Mouse (Mus musculus): Measurements from ENCODE around the gene Thrsp.

Gene Thrsp

DNA sequence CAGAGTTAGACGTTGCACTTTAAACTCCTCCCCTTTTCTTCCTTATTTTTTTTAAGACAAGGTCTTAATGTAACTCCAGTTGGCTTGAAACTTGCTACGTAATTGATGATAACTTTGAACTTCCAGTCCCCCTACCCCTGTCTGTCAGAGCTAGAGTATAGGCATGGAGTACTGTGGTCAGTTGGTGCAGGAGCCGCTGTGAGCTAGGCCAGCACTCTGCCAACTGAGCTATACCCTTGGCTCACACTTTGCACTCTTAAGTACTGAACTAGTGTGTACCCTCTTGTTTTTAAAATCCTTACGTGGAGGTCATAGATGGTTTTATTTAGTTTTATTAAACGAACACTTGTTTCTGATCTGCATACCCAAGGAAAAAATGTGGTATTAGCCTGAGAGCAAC, 38.2 kb downstream of the Thrsp start:
- DNase-seq (ENCODE audit: low spot score in 2 of 2), result no peak

DNA sequence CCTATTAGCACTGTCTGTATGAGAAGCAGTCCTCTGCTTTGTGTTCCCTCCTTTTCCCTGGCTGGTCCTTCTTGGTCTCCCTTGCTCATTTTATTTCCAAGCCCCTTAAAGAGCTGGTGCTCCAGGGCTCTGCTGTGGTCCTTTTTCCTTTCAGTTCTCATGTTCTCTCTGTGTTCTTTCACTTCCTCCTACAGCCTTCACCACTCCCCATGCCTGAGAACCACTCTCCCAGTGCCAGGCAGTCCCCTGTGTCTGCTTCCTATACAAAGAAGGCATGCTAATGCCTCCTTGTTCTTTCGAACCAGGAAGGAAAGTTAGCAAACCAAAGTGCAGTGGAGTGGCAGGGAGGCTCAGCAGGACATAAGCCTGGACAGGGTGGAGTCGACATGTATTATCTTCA, 41.6 kb downstream of the Thrsp start:
- no peak for DNase-seq (ENCODE audit: low spot score in 2 of 2)

DNA sequence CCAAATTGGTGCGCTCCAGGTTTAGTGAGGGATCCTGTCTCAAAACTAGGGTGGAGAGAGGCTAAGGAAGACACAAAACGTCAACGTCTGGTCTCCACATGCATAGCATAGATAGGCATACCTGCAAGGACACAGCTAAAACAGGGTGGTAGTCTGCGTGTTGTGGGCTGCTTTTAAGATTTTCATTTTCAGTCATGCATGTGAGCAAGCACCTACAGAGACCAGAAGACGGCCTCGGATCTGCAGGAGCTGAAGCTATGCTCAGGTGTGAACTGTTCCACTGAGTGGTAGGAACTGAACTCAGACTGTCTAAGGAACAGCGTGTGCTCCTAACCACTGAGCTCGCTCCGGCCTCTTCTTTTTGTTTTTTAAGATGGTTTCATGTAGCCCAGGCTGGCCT, 42.4 kb downstream of the Thrsp start:
- no peak for DNase-seq (ENCODE audit: low spot score in 2 of 2)

DNA sequence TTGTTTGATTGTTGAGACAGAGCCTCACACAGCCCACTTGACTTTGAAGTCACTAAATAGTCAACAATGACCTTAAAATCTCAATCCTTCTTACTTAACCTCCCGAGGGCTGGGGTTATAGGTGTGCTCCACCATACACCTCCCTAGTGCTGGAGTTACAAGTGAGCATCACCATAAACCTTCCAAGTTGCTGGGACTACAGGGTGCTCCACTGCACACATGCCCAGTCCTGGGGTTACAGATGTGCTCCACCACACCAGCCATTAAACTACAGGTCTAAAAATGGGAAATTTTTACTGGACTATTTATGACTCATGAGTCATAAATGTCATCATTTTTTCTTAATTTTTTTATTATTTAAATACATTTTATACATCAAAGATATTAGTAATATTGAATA, 51.6 kb downstream of the Thrsp start:
- no peak for DNase-seq (ENCODE audit: low spot score in 2 of 2)

Measured in natural killer cell, adult 2 months (primary cell).